Mouse (Mus musculus) kidney, adult 2 months (tissue): ENCODE measurements around the gene P2rx4.

Experiments used
- CTCF ChIP-seq: fragments of 200-500 bp; conservative IDR thresholded peaks from 2 replicates; pipeline ENCODE4 v1.5.1; 2011; ENCODE audit warnings: low read depth, mild to moderate bottlenecking, control low read depth, low read length, moderate library complexity, mixed read lengths; ENCODE audit not compliant: insufficient read depth, insufficient read length
- POLR2A ChIP-seq: fragments of 200-500 bp; IDR thresholded peaks from one replicate; pipeline ENCODE4 v1.6.1; 2011; ENCODE audit warnings: low read depth, low read length, control low read depth

DNA sequence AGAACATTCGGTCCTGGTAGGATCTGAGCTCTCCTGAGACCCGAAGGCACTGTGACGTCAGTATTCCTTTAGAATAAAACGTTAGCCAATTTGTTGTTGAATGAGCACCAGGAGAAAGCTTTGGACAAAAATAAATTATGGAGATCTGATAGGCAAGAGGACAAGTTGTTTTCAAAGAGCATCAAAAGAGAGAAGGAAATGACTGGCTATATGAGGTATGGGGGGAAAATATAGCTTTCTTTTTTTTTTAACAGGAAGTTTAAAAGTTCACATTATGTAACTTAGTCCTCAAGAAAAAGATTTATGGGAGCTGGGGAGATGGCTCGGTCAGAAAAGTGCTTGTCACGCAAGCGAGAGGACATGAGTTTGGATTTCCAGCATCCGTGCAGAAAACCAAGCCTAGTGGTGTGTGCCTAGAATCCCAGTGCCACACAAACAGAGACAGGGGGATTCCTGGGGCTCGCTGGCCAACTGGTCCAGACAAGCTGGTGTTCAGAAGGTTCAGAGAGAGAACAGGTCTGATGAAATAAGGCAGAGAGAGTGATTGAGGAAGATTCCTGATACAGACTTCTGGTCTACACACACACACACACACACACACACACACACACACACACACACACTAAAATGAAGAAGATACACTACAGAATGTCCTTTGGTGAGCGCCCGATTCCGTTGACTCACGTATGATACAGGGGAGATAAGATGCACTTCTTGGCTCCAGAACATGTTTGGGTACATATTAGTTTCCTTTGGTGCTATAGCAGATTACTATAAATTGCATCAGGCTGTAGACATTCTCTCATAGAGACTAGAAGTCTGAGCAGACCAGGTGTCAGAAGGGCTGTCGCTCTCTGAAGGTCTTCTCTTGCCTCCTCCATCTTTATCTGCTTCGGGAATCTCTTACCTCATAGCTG, 38.1 kb upstream of the P2rx4 start:
- TF ChIP-seq POLR2A: no peak
- TF ChIP-seq CTCF: no peak
